20 mouse cellular contexts compared by ENCODE assay signal in the genomic region with DNA sequence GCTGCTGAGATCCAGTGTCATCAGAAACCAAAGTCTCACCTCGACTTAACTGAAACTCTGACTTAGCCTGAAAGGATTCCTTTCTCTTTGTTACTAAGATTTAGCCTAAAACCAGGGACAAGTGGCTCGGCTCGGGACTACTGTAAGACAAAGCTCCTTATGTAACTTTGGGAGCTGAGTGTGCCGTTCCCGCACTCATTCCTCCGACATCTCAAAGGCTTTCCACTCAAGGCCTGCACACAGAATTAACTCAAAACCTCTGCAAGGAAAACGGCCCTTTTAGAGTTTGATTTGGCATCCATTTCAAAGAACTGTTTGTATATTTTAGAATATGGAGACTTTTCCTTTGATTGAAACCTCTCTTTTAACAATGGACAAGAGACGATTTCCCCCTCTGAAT.
DNase-seq lines count a peak whose midpoint lies in the region; ATAC-seq and TF ChIP-seq lines count a peak whose summit lies in the region.
"Had no signal": no experiment of that assay in that cellular context is flagged by ENCODE, and none has a peak within 500 bp of the region (broad histone marks: within the 10 kb centered on the region; RNA-seq: fewer than 3 reads in every experiment).

No protein-coding gene starts in this region.

- peaks cover 4% of the 10 kb centered on the region; the same call in 1 of the 2 replicates for H3K4me1 ChIP-seq in lung, postnatal 0 days (ENCODE audit: insufficient read depth, low read depth, low read length)

- ATAC-seq in lung, postnatal 0 days: no peak
- ATAC-seq: forebrain, postnatal 0 days had no signal

- no peaks in the 10 kb centered on the region for H3K9me3 ChIP-seq in lung, postnatal 0 days (ENCODE audit: low read length)
- H3K9me3 ChIP-seq: hindbrain, embryonic 15.5 days; limb, embryonic 13.5 days had no signal

- 10% methylated on average over 8 of the region's 8 CpGs for WGBS in lung, postnatal 0 days

- H3K9ac ChIP-seq in lung, postnatal 0 days (replicated peaks; ENCODE audit: low read depth): no peak overlapping the region
- H3K9ac ChIP-seq: forebrain, postnatal 0 days; hindbrain, embryonic 15.5 days; limb, embryonic 13.5 days had no signal

- no peaks in the 10 kb centered on the region for H3K36me3 ChIP-seq in lung, postnatal 0 days (ENCODE audit: insufficient read depth, low read length)
- H3K36me3 ChIP-seq: hindbrain, embryonic 15.5 days; limb, embryonic 13.5 days had no signal

- peak; percentile 82 for DNase-seq in heart, adult 11 months
- no peak for DNase-seq in heart, postnatal 36 days
- no peak for DNase-seq in layer of hippocampus, adult 2 months (ENCODE audit: low spot score in 2 of 2)
- no peak for DNase-seq in layer of hippocampus, adult 11-12 months (ENCODE audit: low spot score)
- DNase-seq in brain, adult 2 months (ENCODE audit: low read depth, low spot score): peak; percentile 67
- DNase-seq in lung, postnatal 0 days (ENCODE audit: low spot score): peak; percentile 38
- no peak for DNase-seq in ovary, adult 18-20 months (ENCODE audit: low spot score)
- no peak for DNase-seq in thymus, postnatal 0 days (ENCODE audit: low spot score)
- DNase-seq: B cell, adult 2 months; cerebellum, adult 18-20 months; forebrain, postnatal 0 days; gastrocnemius, postnatal 25 days; kidney, adult 8-10 months; right cerebral cortex, postnatal 25 days; thymus, adult 18-20 months had no signal

- H3K4me3 ChIP-seq in layer of hippocampus, adult 2 months: no peak overlapping the region
- H3K4me3 ChIP-seq in lung, postnatal 0 days (ENCODE audit: low read depth, low read length): no peak overlapping the region
- H3K4me3 ChIP-seq: erythroblast, embryonic 14.5 days; hindbrain, embryonic 15.5 days; limb, embryonic 13.5 days; myocyte had no signal

- peak overlapping the region; percentile 71 for H3K27ac ChIP-seq in layer of hippocampus, adult 2 months
- H3K27ac ChIP-seq in lung, postnatal 0 days (ENCODE audit: low read length): no peak overlapping the region; the same call in 1 of the 2 replicates
- H3K27ac ChIP-seq: hindbrain, embryonic 15.5 days; limb, embryonic 13.5 days had no signal

- intact Hi-C loops in heart, postnatal 36 days (cut with DNase I): no loop called here

- no peak for TF ChIP-seq CTCF in layer of hippocampus, adult 2 months (conservative IDR thresholded peaks at IDR 0.05)
- TF ChIP-seq CTCF in lung, postnatal 0 days (IDR thresholded peaks at IDR 0.05): no peak

- H3K4me2 ChIP-seq in lung, postnatal 0 days (replicated peaks; ENCODE audit: low read depth, low read length): peak overlapping the region; percentile 43
- H3K4me2 ChIP-seq: hindbrain, embryonic 15.5 days; limb, embryonic 13.5 days; midbrain, embryonic 11.5 days had no signal

- H3K27me3 ChIP-seq in lung, postnatal 0 days (replicated peaks; ENCODE audit: insufficient read depth, low read length): no peaks in the 10 kb centered on the region
- H3K27me3 ChIP-seq: hindbrain, embryonic 15.5 days had no signal

- no peak for TF ChIP-seq EP300 in lung, postnatal 0 days (IDR thresholded peaks at IDR 0.05)

Comparison
In these comparisons a context has a peak if more than half of its experiments do, and no peak if none do; other contexts are left out.
1. DNase-seq: peak in heart, adult 11 months (single experiment), brain, adult 2 months (single experiment) and lung, postnatal 0 days (single experiment); none in heart, postnatal 36 days (0 of 2), layer of hippocampus, adult 2 months (0 of 2), layer of hippocampus, adult 11-12 months (single experiment), ovary, adult 18-20 months (single experiment) and thymus, postnatal 0 days (single experiment).